Mouse (Mus musculus) intestine, embryonic 15.5 days (tissue): Measurements from ENCODE around the gene Gabpb1. TPM values are rescaled to one million over a fixed set of nuclear protein-coding genes. Genes with fewer than 3 reads are reported as not detected.

Source experiments
- ATAC-seq: fragments of 200-750 bp; cut with Nextera tagmentation; 2 replicates; pipeline ENCODE4 v1.8.0; 2017; ENCODE audit warnings: moderate TSS enrichment, moderate library complexity
- H3K27ac ChIP-seq: fragments of 300-500 bp; sonication (generic); 2 replicates; pipeline ENCODE4 v1.5.1; 2015; ENCODE audit warnings: mild to moderate bottlenecking, inconsistent platforms
- H3K27me3 ChIP-seq: fragments of 300-500 bp; sonication (generic); replicated peaks from 2 replicates; pipeline ENCODE4 v1.6.1; 2015; ENCODE audit warnings: inconsistent platforms
- H3K36me3 ChIP-seq: fragments of 300-500 bp; sonication (generic); 2 replicates; pipeline ENCODE4 v1.6.1; 2015; ENCODE audit warnings: inconsistent platforms
- H3K4me1 ChIP-seq: fragments of 300-500 bp; sonication (generic); replicated peaks from 2 replicates; pipeline ENCODE4 v1.6.1; 2015; ENCODE audit warnings: inconsistent platforms
- H3K4me2 ChIP-seq: fragments of 300-500 bp; sonication (generic); replicated peaks from 2 replicates; pipeline ENCODE4 v1.6.1; 2015; ENCODE audit warnings: mild to moderate bottlenecking, inconsistent platforms
- H3K4me3 ChIP-seq: fragments of 300-500 bp; sonication (generic); replicated peaks from 2 replicates; pipeline ENCODE4 v1.5.1; 2015; ENCODE audit warnings: inconsistent platforms
- H3K9ac ChIP-seq: fragments of 300-500 bp; sonication (generic); 2 replicates; pipeline ENCODE4 v1.6.1; 2015; ENCODE audit warnings: inconsistent platforms
- H3K9me3 ChIP-seq: fragments of 300-500 bp; sonication (generic); 2 replicates; pipeline ENCODE4 v1.6.1; 2016; ENCODE audit warnings: inconsistent platforms
- WGBS: fragments of 180-500 bp; shearing (Covaris S2); methylation state at CpG from one replicate; pipeline ENCODE4 v1.1.7; 2015; 5-methylcytosine and 5-hydroxymethylcytosine counted together
- polyA plus RNA-seq: library from polyadenylated mRNA; unstranded; fragments of >200 nt; fragmentation: Nextera tagmentation; extraction: Ambion mirVana; gene quantifications from 2 replicates; pipeline ENCODE4 v1.2.1, GENCODE M21; 2015

Gene Gabpb1
- polyA plus RNA-seq, 1 experiment from 2014 or later = 39.6 TPM

- H3K9me3 ChIP-seq = no peaks in the 10 kb centered on the region
Observed at GRCm38 (mm10) chr2:126674441-126675168, 1.5 kb downstream of the Gabpb1 start.

GRCm38 (mm10) chr2:126673317-126674242 lies 2.6 kb downstream of the Gabpb1 start:
- peak overlapping the region; percentile 59 for H3K4me2 ChIP-seq
- peak overlapping the region; percentile 99 for H3K9ac ChIP-seq
- no peak for ATAC-seq
- H3K4me1 ChIP-seq = no peaks in the 10 kb centered on the region; the same call in 1 of the 2 replicates
- H3K9me3 ChIP-seq = no peaks in the 10 kb centered on the region
- 53% methylated on average over 13 of the region's 13 CpGs for WGBS
- H3K36me3 ChIP-seq = no peaks in the 10 kb centered on the region; the same call in 1 of the 2 replicates
- peak overlapping the region; percentile 98 for H3K4me3 ChIP-seq
- peak overlapping the region; percentile 100; the same call in 1 of the 2 replicates for H3K27ac ChIP-seq
- no peaks in the 10 kb centered on the region for H3K27me3 ChIP-seq

More at GRCm38 (mm10) chr2:126674441-126675168, 1.5 kb downstream of the Gabpb1 start:
- H3K4me1 ChIP-seq = no peaks in the 10 kb centered on the region; the same call in 1 of the 2 replicates
- H3K27ac ChIP-seq = peak overlapping the region; percentile 100
- no peaks in the 10 kb centered on the region for H3K36me3 ChIP-seq
- H3K4me3 ChIP-seq = peak overlapping the region; percentile 98
- H3K4me2 ChIP-seq = peak overlapping the region; percentile 59
- no peaks in the 10 kb centered on the region for H3K27me3 ChIP-seq
- under 1% methylated on average over 69 of the region's 77 CpGs for WGBS
- H3K9ac ChIP-seq = peak overlapping the region; percentile 99
- peak; percentile 76 for ATAC-seq

GRCm38 (mm10) chr2:126668621-126669252 lies 7.4 kb downstream of the Gabpb1 start:
- no peaks in the 10 kb centered on the region for H3K27me3 ChIP-seq
- no peaks in the 10 kb centered on the region for H3K9me3 ChIP-seq
- WGBS = 81% methylated on average over 5 of the region's 5 CpGs
- peak overlapping the region; percentile 18 for H3K27ac ChIP-seq
- H3K4me2 ChIP-seq = no peak overlapping the region
- H3K36me3 ChIP-seq = no peaks in the 10 kb centered on the region; the same call in 1 of the 2 replicates
- H3K4me1 ChIP-seq = no peaks in the 10 kb centered on the region; the same call in 1 of the 2 replicates
- peak; percentile 86 for ATAC-seq
- H3K9ac ChIP-seq = no peak overlapping the region
- H3K4me3 ChIP-seq = no peak overlapping the region

GRCm38 (mm10) chr2:126665984-126666383 lies 10.2 kb downstream of the Gabpb1 start:
- H3K9me3 ChIP-seq = no peaks in the 10 kb centered on the region
- H3K4me3 ChIP-seq = no peak overlapping the region
- ATAC-seq = no peak
- H3K4me1 ChIP-seq = no peaks in the 10 kb centered on the region
- no peak overlapping the region for H3K4me2 ChIP-seq
- H3K27ac ChIP-seq = no peak overlapping the region
- no peak overlapping the region for H3K9ac ChIP-seq
- H3K36me3 ChIP-seq = no peaks in the 10 kb centered on the region; the same call in 1 of the 2 replicates
- H3K27me3 ChIP-seq = no peaks in the 10 kb centered on the region
- WGBS = 91% methylated on average over 3 of the region's 3 CpGs

- no peaks in the 10 kb centered on the region for H3K36me3 ChIP-seq
- H3K9me3 ChIP-seq = no peaks in the 10 kb centered on the region
- WGBS = 61% methylated on average over 4 of the region's 4 CpGs
- no peak for ATAC-seq
- no peak overlapping the region for H3K9ac ChIP-seq
- no peak overlapping the region for H3K4me2 ChIP-seq
- no peak overlapping the region for H3K4me3 ChIP-seq
- no peaks in the 10 kb centered on the region for H3K27me3 ChIP-seq
- no peaks in the 10 kb centered on the region for H3K4me1 ChIP-seq
- no peak overlapping the region for H3K27ac ChIP-seq
Observed at GRCm38 (mm10) chr2:126663481-126663880, 12.7 kb downstream of the Gabpb1 start.

- Histone ChIP-seq H3K9me3 (no peaks in the 10 kb centered on the region), H3K4me3 (no peak overlapping the region), H3K27me3 (no peaks in the 10 kb centered on the region), H3K27ac (no peak overlapping the region), H3K36me3 (peaks cover 5% of the 10 kb centered on the region; the same call in 1 of the 2 replicates), H3K9ac (no peak overlapping the region), H3K4me1 (no peaks in the 10 kb centered on the region), H3K4me2 (no peak overlapping the region)
- WGBS = 78% methylated on average over 4 of the region's 4 CpGs
- no peak for ATAC-seq
Observed at GRCm38 (mm10) chr2:126652929-126653328, 23.2 kb downstream of the Gabpb1 start.

- Histone ChIP-seq H3K4me2 (no peak overlapping the region), H3K27ac (no peak overlapping the region), H3K9me3 (no peaks in the 10 kb centered on the region), H3K36me3 (peaks cover 24% of the 10 kb centered on the region), H3K4me3 (no peak overlapping the region), H3K4me1 (no peaks in the 10 kb centered on the region), H3K9ac (no peak overlapping the region), H3K27me3 (no peaks in the 10 kb centered on the region)
- no peak for ATAC-seq
- WGBS = 91% methylated on average over 3 of the region's 3 CpGs
Observed at GRCm38 (mm10) chr2:126647762-126648161, 28.4 kb downstream of the Gabpb1 start.

GRCm38 (mm10) chr2:126646461-126646860 lies 29.7 kb downstream of the Gabpb1 start:
- Histone ChIP-seq H3K4me3 (no peak overlapping the region), H3K9me3 (no peaks in the 10 kb centered on the region), H3K36me3 (peaks cover 24% of the 10 kb centered on the region), H3K4me2 (no peak overlapping the region), H3K4me1 (no peaks in the 10 kb centered on the region), H3K27me3 (no peaks in the 10 kb centered on the region), H3K27ac (no peak overlapping the region), H3K9ac (no peak overlapping the region)
- WGBS = 91% methylated on average over 5 of the region's 5 CpGs
- no peak for ATAC-seq

- Histone ChIP-seq H3K4me2 (no peak overlapping the region), H3K4me3 (no peak overlapping the region), H3K27ac (no peak overlapping the region), H3K27me3 (no peaks in the 10 kb centered on the region), H3K4me1 (no peaks in the 10 kb centered on the region), H3K9ac (no peak overlapping the region), H3K9me3 (no peaks in the 10 kb centered on the region), H3K36me3 (peaks cover 30% of the 10 kb centered on the region)
- WGBS = 89% methylated on average over 1 of the region's 1 CpGs
- ATAC-seq = no peak
Observed at GRCm38 (mm10) chr2:126644768-126645167, 31.4 kb downstream of the Gabpb1 start.

GRCm38 (mm10) chr2:126640298-126640697 lies 35.8 kb downstream of the Gabpb1 start:
- Histone ChIP-seq H3K9me3 (no peaks in the 10 kb centered on the region), H3K27ac (no peak overlapping the region), H3K4me2 (no peak overlapping the region), H3K36me3 (peaks cover 22% of the 10 kb centered on the region), H3K4me1 (no peaks in the 10 kb centered on the region), H3K9ac (no peak overlapping the region), H3K27me3 (no peaks in the 10 kb centered on the region), H3K4me3 (no peak overlapping the region)
- WGBS = 92% methylated on average over 2 of the region's 2 CpGs
- no peak for ATAC-seq

GRCm38 (mm10) chr2:126635939-126636823 lies 40.0 kb downstream of the Gabpb1 start:
- Histone ChIP-seq H3K9me3 (no peaks in the 10 kb centered on the region), H3K36me3 (peaks cover 12% of the 10 kb centered on the region), H3K27me3 (no peaks in the 10 kb centered on the region), H3K27ac (no peak overlapping the region), H3K9ac (no peak overlapping the region), H3K4me3 (no peak overlapping the region), H3K4me2 (no peak overlapping the region), H3K4me1 (no peaks in the 10 kb centered on the region)
- WGBS = 78% methylated on average over 12 of the region's 12 CpGs
- no peak for ATAC-seq
